Mouse (Mus musculus): ENCODE results near the gene Ifi44.

DNA sequence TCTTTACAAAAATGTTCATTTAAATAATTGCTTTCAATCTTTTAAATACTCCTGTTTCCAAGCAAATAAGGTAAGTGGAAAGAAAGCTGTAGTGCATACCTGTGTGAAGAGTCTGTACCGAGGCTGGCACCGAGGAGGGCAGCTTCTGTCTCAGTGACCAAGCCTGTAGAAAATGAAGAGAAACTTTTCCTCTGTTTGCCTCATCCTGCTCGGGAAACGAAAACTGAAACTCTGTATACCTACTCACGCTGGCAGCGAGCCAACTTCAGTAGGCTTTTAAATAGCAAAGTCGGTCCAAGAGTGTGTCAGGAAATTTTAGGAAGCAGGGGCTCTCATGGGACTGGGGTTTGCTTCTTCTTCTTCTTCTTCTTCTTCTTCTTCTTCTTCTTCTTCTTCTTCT is at the start of gene Ifi44:
- no peak for TF ChIP-seq GATA1 (IDR thresholded peaks at IDR 0.05; ENCODE audit: borderline replicate concordance, low read length)
- no peak for TF ChIP-seq FLI1 (IDR thresholded peaks at IDR 0.05; ENCODE audit: low read length)

Data from megakaryocyte, embryonic 14.5 days (primary cell).